Comparison of ENCODE assay signal across 12 mouse cellular contexts in the genomic region with DNA sequence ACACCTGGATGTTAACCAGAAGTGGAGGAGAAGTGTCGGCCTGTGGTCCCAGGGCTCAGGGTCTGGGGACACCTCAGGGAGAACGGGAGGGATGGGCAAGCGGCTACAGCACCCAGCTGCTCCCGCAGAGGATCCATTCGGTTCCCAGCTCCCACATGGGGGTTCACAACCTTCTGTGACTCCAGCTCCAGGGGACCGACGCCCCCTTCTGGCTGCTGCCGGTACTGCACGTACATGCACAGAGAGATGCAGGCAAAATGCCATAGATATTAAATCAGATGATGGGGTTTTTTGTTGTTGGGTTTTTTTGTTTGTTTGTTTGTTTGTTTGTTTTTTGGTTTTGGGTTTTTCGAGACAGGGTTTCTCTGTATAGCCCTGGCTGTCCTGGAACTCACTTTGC. TPM values are rescaled to one million over a fixed set of nuclear protein-coding genes. Genes with fewer than 3 reads are reported as not detected.
DNase-seq lines count a peak whose midpoint lies in the region; ATAC-seq and TF ChIP-seq lines count a peak whose summit lies in the region.
"Had no signal": no experiment of that assay in that cellular context is flagged by ENCODE, and none has a peak within 500 bp of the region (broad histone marks: within the 10 kb centered on the region; RNA-seq: fewer than 3 reads in every experiment).

No protein-coding gene starts in this region.

- ATAC-seq in forebrain, embryonic 11.5 days (replicated peaks; ENCODE audit: low FRiP score), result no peak
- ATAC-seq in forebrain, embryonic 15.5 days (replicated peaks), result no peak
- ATAC-seq in intestine, embryonic 15.5 days, result no peak
- ATAC-seq in granulocyte monocyte progenitor cell, adult 5-6 weeks (replicated peaks; ENCODE audit: poor library complexity, severe bottlenecking), result no peak

- peak; percentile 33 for TF ChIP-seq CTCF in lung, adult 2 months (IDR thresholded peaks at IDR 0.05; ENCODE audit: insufficient read depth, low read length)
- TF ChIP-seq CTCF in ES-Bruce4 (IDR thresholded peaks at IDR 0.05; ENCODE audit: low read depth, low read length), result peak; percentile 85

- no peaks in the 10 kb centered on the region for H3K4me1 ChIP-seq in forebrain, embryonic 11.5 days (replicated peaks; ENCODE audit: control insufficient read depth, insufficient read depth, low read length)
- H3K4me1 ChIP-seq in forebrain, embryonic 15.5 days, result peaks cover 8% of the 10 kb centered on the region; the same call in 1 of the 2 replicates
- no peaks in the 10 kb centered on the region for H3K4me1 ChIP-seq in lung, adult 2 months (ENCODE audit: control insufficient read depth, insufficient read depth, low read length)
- H3K4me1 ChIP-seq in ES-Bruce4 (ENCODE audit: control insufficient read depth, insufficient read depth, low read length), result no peaks in the 10 kb centered on the region
- 0 out of 2 replicates have a peak, but pooled peaks cover 3% of the 10 kb centered on the region for H3K4me1 ChIP-seq in intestine, embryonic 15.5 days (replicated peaks)

- H3K4me2 ChIP-seq in forebrain, embryonic 11.5 days (ENCODE audit: low read depth, low read length, severe bottlenecking), result no peak overlapping the region
- H3K4me2 ChIP-seq in forebrain, embryonic 15.5 days (replicated peaks), result no peak overlapping the region
- no peak overlapping the region for H3K4me2 ChIP-seq in intestine, embryonic 15.5 days (replicated peaks)
- H3K4me2 ChIP-seq: neural tube, embryonic 12.5 days had no signal

- 50% methylated on average over 10 of the region's 10 CpGs for WGBS in forebrain, embryonic 11.5 days
- whole genome bisulfite sequencing in forebrain, embryonic 15.5 days, result 49% methylated on average over 10 of the region's 10 CpGs
- 52% methylated on average over 10 of the region's 10 CpGs for WGBS in lung, adult 2 months
- 48% methylated on average over 10 of the region's 10 CpGs for WGBS in intestine, embryonic 15.5 days

- H3K27me3 ChIP-seq in forebrain, embryonic 11.5 days (ENCODE audit: control insufficient read depth, insufficient read depth, low read length), result no peaks in the 10 kb centered on the region
- no peaks in the 10 kb centered on the region for H3K27me3 ChIP-seq in forebrain, embryonic 15.5 days
- no peaks in the 10 kb centered on the region for H3K27me3 ChIP-seq in ES-Bruce4 (ENCODE audit: control insufficient read depth, insufficient read depth, low read length, poor library complexity, severe bottlenecking)
- no peaks in the 10 kb centered on the region for H3K27me3 ChIP-seq in intestine, embryonic 15.5 days (replicated peaks)

- H3K9me3 ChIP-seq in forebrain, embryonic 11.5 days (ENCODE audit: control insufficient read depth, low read length), result no peaks in the 10 kb centered on the region
- no peaks in the 10 kb centered on the region for H3K9me3 ChIP-seq in forebrain, embryonic 15.5 days
- no peaks in the 10 kb centered on the region for H3K9me3 ChIP-seq in ES-Bruce4 (replicated peaks; ENCODE audit: control insufficient read depth, insufficient read depth, low read length, poor library complexity, severe bottlenecking)
- H3K9me3 ChIP-seq in intestine, embryonic 15.5 days, result no peaks in the 10 kb centered on the region
- H3K9me3 ChIP-seq: forebrain, embryonic 10.5 days; neural tube, embryonic 12.5 days had no signal

- no peak overlapping the region for H3K27ac ChIP-seq in forebrain, embryonic 11.5 days (ENCODE audit: low read depth, low read length)
- H3K27ac ChIP-seq in forebrain, embryonic 15.5 days (replicated peaks), result no peak overlapping the region
- no peak overlapping the region for H3K27ac ChIP-seq in ES-Bruce4 (ENCODE audit: insufficient read depth, low read length)
- H3K27ac ChIP-seq in intestine, embryonic 15.5 days, result no peak overlapping the region
- H3K27ac ChIP-seq: forebrain, embryonic 10.5 days; neural tube, embryonic 12.5 days had no signal

- peaks cover 13% of the 10 kb centered on the region for H3K36me3 ChIP-seq in forebrain, embryonic 11.5 days (ENCODE audit: control insufficient read depth, insufficient read depth, low read length)
- H3K36me3 ChIP-seq in forebrain, embryonic 15.5 days, result peaks cover 33% of the 10 kb centered on the region
- no peaks in the 10 kb centered on the region for H3K36me3 ChIP-seq in ES-Bruce4 (ENCODE audit: control insufficient read depth, insufficient read depth, low read length, poor library complexity, severe bottlenecking)
- peaks cover 20% of the 10 kb centered on the region for H3K36me3 ChIP-seq in intestine, embryonic 15.5 days

- TF ChIP-seq EP300 in ES-Bruce4 (IDR thresholded peaks at IDR 0.05; ENCODE audit: insufficient read depth, low read depth, low read length), result no peak

- DNase-seq in forebrain, embryonic 11.5 days (ENCODE audit: low spot score), result peak; percentile 76
- DNase-seq in lung, adult 2 months, result no peak
- DNase-seq in lung, postnatal 25 days (ENCODE audit: low spot score), result no peak
- DNase-seq in lung, postnatal 14 days, result peak; percentile 51
- DNase-seq: cerebellum, adult 8-10 months; layer of hippocampus, adult 9-11 months had no signal

- H3K4me3 ChIP-seq in forebrain, embryonic 11.5 days (ENCODE audit: low read depth, low read length), result no peak overlapping the region
- H3K4me3 ChIP-seq in forebrain, embryonic 15.5 days, result no peak overlapping the region
- H3K4me3 ChIP-seq in lung, adult 2 months (replicated peaks; ENCODE audit: extremely low read depth, low read depth, low read length), result no peak overlapping the region
- no peak overlapping the region for H3K4me3 ChIP-seq in ES-Bruce4 (ENCODE audit: low read depth, low read length)
- H3K4me3 ChIP-seq in intestine, embryonic 15.5 days (replicated peaks), result no peak overlapping the region
- H3K4me3 ChIP-seq: forebrain, embryonic 10.5 days; neural tube, embryonic 12.5 days had no signal

- TF ChIP-seq POLR2A in lung, adult 2 months (IDR thresholded peaks at IDR 0.05; ENCODE audit: borderline replicate concordance, extremely low read depth, low read depth, low read length), result no peak
- no peak for TF ChIP-seq POLR2A in ES-Bruce4 (IDR thresholded peaks at IDR 0.05; ENCODE audit: insufficient read depth, low read length)

- no peak overlapping the region for H3K9ac ChIP-seq in forebrain, embryonic 11.5 days (ENCODE audit: low read length)
- no peak overlapping the region for H3K9ac ChIP-seq in forebrain, embryonic 15.5 days (replicated peaks)
- no peak overlapping the region for H3K9ac ChIP-seq in ES-Bruce4 (ENCODE audit: low read depth, poor library complexity, severe bottlenecking)
- no peak overlapping the region; the same call in 1 of the 2 replicates for H3K9ac ChIP-seq in intestine, embryonic 15.5 days
- H3K9ac ChIP-seq: neural tube, embryonic 12.5 days had no signal

RNA-seq across cellular contexts. Expression of a gene that starts 9.7 kb away (rescaled TPM):
- 13.3 and 15.9 TPM in 2 replicates for polyA plus RNA-seq in forebrain, embryonic 11.5 days (2014; fragmentation: Nextera tagmentation; extraction: Ambion mirVana)
- polyA plus RNA-seq in forebrain, embryonic 15.5 days (2015; fragmentation: Nextera tagmentation; extraction: Ambion mirVana), result 22.0 and 22.7 TPM in 2 replicates
- 37.5 and 48.3 TPM in 2 replicates for polyA plus RNA-seq in lung, adult 2 months (2012; rRNA removed)
- 25.0 and 28.0 TPM in 2 replicates for polyA plus RNA-seq in ES-Bruce4 (2011; ENCODE audit: insufficient read depth, insufficient read length, low read depth, missing spikeins)
- polyA plus RNA-seq in intestine, embryonic 15.5 days (2015; fragmentation: Nextera tagmentation; extraction: Ambion mirVana), result 5.5 and 6.9 TPM in 2 replicates
- 0.67 and 3.6 TPM in 2 replicates for total RNA-seq in granulocyte monocyte progenitor cell, adult 5-6 weeks (2014; fragmentation: Nextera tagmentation)
- 2.1 and 2.2 TPM in 2 replicates for total RNA-seq in granulocyte monocyte progenitor cell, adult 5-6 weeks (2017)

RNA-seq across cellular contexts. Expression of a gene that starts 21.5 kb away (rescaled TPM):
- polyA plus RNA-seq in forebrain, embryonic 11.5 days (2014; fragmentation: Nextera tagmentation; extraction: Ambion mirVana), result 0.36 and 0.87 TPM in 2 replicates
- polyA plus RNA-seq in forebrain, embryonic 15.5 days (2015; fragmentation: Nextera tagmentation; extraction: Ambion mirVana), result 2.2 and 2.7 TPM in 2 replicates
- 5.5 and 6.0 TPM in 2 replicates for polyA plus RNA-seq in lung, adult 2 months (2012; rRNA removed)
- 11.1 and 12.6 TPM in 2 replicates for polyA plus RNA-seq in ES-Bruce4 (2011; ENCODE audit: insufficient read depth, insufficient read length, low read depth, missing spikeins)
- polyA plus RNA-seq in intestine, embryonic 15.5 days (2015; fragmentation: Nextera tagmentation; extraction: Ambion mirVana), result 0.32 and 0.63 TPM in 2 replicates
- not detected in 2 replicates for total RNA-seq in granulocyte monocyte progenitor cell, adult 5-6 weeks (2014; fragmentation: Nextera tagmentation)
- total RNA-seq in granulocyte monocyte progenitor cell, adult 5-6 weeks (2017), result not detected in 2 replicates

RNA-seq across cellular contexts. Expression of a gene that starts 21.6 kb away (rescaled TPM):
- 276 and 322 TPM in 2 replicates for polyA plus RNA-seq in forebrain, embryonic 11.5 days (2014; fragmentation: Nextera tagmentation; extraction: Ambion mirVana)
- 281 and 295 TPM in 2 replicates for polyA plus RNA-seq in forebrain, embryonic 15.5 days (2015; fragmentation: Nextera tagmentation; extraction: Ambion mirVana)
- polyA plus RNA-seq in lung, adult 2 months (2012; rRNA removed), result 131 and 143 TPM in 2 replicates
- 81.3 and 84.8 TPM in 2 replicates for polyA plus RNA-seq in ES-Bruce4 (2011; ENCODE audit: insufficient read depth, insufficient read length, low read depth, missing spikeins)
- 180 and 201 TPM in 2 replicates for polyA plus RNA-seq in intestine, embryonic 15.5 days (2015; fragmentation: Nextera tagmentation; extraction: Ambion mirVana)
- 85.0 and 105 TPM in 2 replicates for total RNA-seq in granulocyte monocyte progenitor cell, adult 5-6 weeks (2014; fragmentation: Nextera tagmentation)
- total RNA-seq in granulocyte monocyte progenitor cell, adult 5-6 weeks (2017), result 94.1 and 106 TPM in 2 replicates

RNA-seq across cellular contexts. Expression of a gene that starts 28.9 kb away (rescaled TPM):
- 430 and 504 TPM in 2 replicates for polyA plus RNA-seq in forebrain, embryonic 11.5 days (2014; fragmentation: Nextera tagmentation; extraction: Ambion mirVana)
- 551 and 574 TPM in 2 replicates for polyA plus RNA-seq in forebrain, embryonic 15.5 days (2015; fragmentation: Nextera tagmentation; extraction: Ambion mirVana)
- 1,202 and 1,263 TPM in 2 replicates for polyA plus RNA-seq in lung, adult 2 months (2012; rRNA removed)
- 199 and 223 TPM in 2 replicates for polyA plus RNA-seq in ES-Bruce4 (2011; ENCODE audit: insufficient read depth, insufficient read length, low read depth, missing spikeins)
- 890 and 1,161 TPM in 2 replicates for polyA plus RNA-seq in intestine, embryonic 15.5 days (2015; fragmentation: Nextera tagmentation; extraction: Ambion mirVana)
- 382 and 438 TPM in 2 replicates for total RNA-seq in granulocyte monocyte progenitor cell, adult 5-6 weeks (2014; fragmentation: Nextera tagmentation)
- 172 and 277 TPM in 2 replicates for total RNA-seq in granulocyte monocyte progenitor cell, adult 5-6 weeks (2017)

RNA-seq across cellular contexts. Expression of a gene that starts 29.5 kb away (rescaled TPM):
- polyA plus RNA-seq in forebrain, embryonic 11.5 days (2014; fragmentation: Nextera tagmentation; extraction: Ambion mirVana), result 0.51 and 0.76 TPM in 2 replicates
- 0.32 and 0.61 TPM in 2 replicates for polyA plus RNA-seq in forebrain, embryonic 15.5 days (2015; fragmentation: Nextera tagmentation; extraction: Ambion mirVana)
- polyA plus RNA-seq in lung, adult 2 months (2012; rRNA removed), result 87.6 and 89.2 TPM in 2 replicates
- polyA plus RNA-seq in ES-Bruce4 (2011; ENCODE audit: insufficient read depth, insufficient read length, low read depth, missing spikeins), result 3.8 and 5.4 TPM in 2 replicates
- polyA plus RNA-seq in intestine, embryonic 15.5 days (2015; fragmentation: Nextera tagmentation; extraction: Ambion mirVana), result 19.3 and 20.4 TPM in 2 replicates
- not detected in 2 replicates for total RNA-seq in granulocyte monocyte progenitor cell, adult 5-6 weeks (2014; fragmentation: Nextera tagmentation)
- not detected in 2 replicates for total RNA-seq in granulocyte monocyte progenitor cell, adult 5-6 weeks (2017)

Comparison
In these comparisons a context has a peak if more than half of its experiments do, and no peak if none do; other contexts are left out.
1. DNase-seq: peak in forebrain, embryonic 11.5 days (single experiment) and lung, postnatal 14 days (single experiment); none in lung, adult 2 months (single experiment) and lung, postnatal 25 days (single experiment).